Mouse (Mus musculus): ENCODE measurements around the gene Rin2. TPM values are rescaled to one million over a fixed set of nuclear protein-coding genes. Genes with fewer than 3 reads are reported as not detected.

The Rin2 gene
- total and polyA plus RNA-seq, 3 experiments = 0.05 to 0.10 (median 0.08) TPM

- Histone ChIP-seq H3K4me1 (ENCODE audit: control insufficient read depth in 1 of 2, insufficient read depth in 2 of 2) (no peaks in the 10 kb centered on the region), H3K27me3 (replicated peaks) (no peaks in the 10 kb centered on the region), H3K4me2 (ENCODE audit: insufficient read depth, low read depth, poor library complexity, severe bottlenecking) (no peak overlapping the region), H3K27ac (ENCODE audit: insufficient read depth, low read depth) (no peak overlapping the region), H3K9me3 (replicated peaks; ENCODE audit: low read length) (no peaks in the 10 kb centered on the region), H3K79me2 (replicated peaks; ENCODE audit: control insufficient read depth, extremely low read depth, insufficient read depth, poor library complexity, severe bottlenecking) (no peaks in the 10 kb centered on the region), H3K4me3 (replicated peaks in 1 of 3; ENCODE audit: low read depth in 2 of 3, low read length in 2 of 3, poor library complexity in 1 of 3) (no peak overlapping the region), H3K36me3 (replicated peaks in 1 of 2; ENCODE audit: control insufficient read depth in 1 of 2, insufficient read depth in 1 of 2, low read length in 1 of 2) (no peaks in the 10 kb centered on the region), H3K9ac (ENCODE audit: insufficient read depth, low read depth) (no peak overlapping the region)
- no peak for DNase-seq (ENCODE audit: extremely low read depth)
- TF ChIP-seq SMC3 (IDR thresholded peaks at IDR 0.05; ENCODE audit: low read depth, low read length) = no peak
- TF ChIP-seq MAZ (IDR thresholded peaks at IDR 0.05; ENCODE audit: low read depth, low read length) = no peak
- TF ChIP-seq JUN (IDR thresholded peaks at IDR 0.05; ENCODE audit: insufficient read depth, low read depth, low read length) = no peak
- TF ChIP-seq TBP (conservative IDR thresholded peaks at IDR 0.05; ENCODE audit: low read depth, low read length) = no peak
- no peak for TF ChIP-seq NRF1 (IDR thresholded peaks at IDR 0.05; ENCODE audit: low read depth, low read length)
- no peak for TF ChIP-seq SIN3A (IDR thresholded peaks at IDR 0.05; ENCODE audit: low read length)
- in situ Hi-C loops (cut with MboI; ENCODE audit: low pct_ligation_motif_present, low pct_unique_long_range_greater_than_20kb, low sequenced_read_pairs) = no loop called here
- dilution Hi-C loops (cut with MboI; ENCODE audit: extremely low pct_ligation_motif_present, extremely low pct_unique_long_range_greater_than_20kb, low sequenced_read_pairs) = no loop called here
Measured at GRCm38 (mm10) chr2:145761436-145761835, 86.4 kb downstream of the Rin2 start.

GRCm38 (mm10) chr2:145769964-145770363 lies 94.9 kb downstream of the Rin2 start:
- Histone ChIP-seq H3K9me3 (replicated peaks; ENCODE audit: low read length) (no peaks in the 10 kb centered on the region), H3K9ac (ENCODE audit: insufficient read depth, low read depth) (no peak overlapping the region), H3K4me1 (ENCODE audit: control insufficient read depth in 1 of 2, insufficient read depth in 2 of 2) (no peaks in the 10 kb centered on the region), H3K27ac (ENCODE audit: insufficient read depth, low read depth) (no peak overlapping the region), H3K36me3 (replicated peaks in 1 of 2; ENCODE audit: control insufficient read depth in 1 of 2, insufficient read depth in 1 of 2, low read length in 1 of 2) (no peaks in the 10 kb centered on the region), H3K4me2 (ENCODE audit: insufficient read depth, low read depth, poor library complexity, severe bottlenecking) (no peak overlapping the region), H3K79me2 (replicated peaks; ENCODE audit: control insufficient read depth, extremely low read depth, insufficient read depth, poor library complexity, severe bottlenecking) (no peaks in the 10 kb centered on the region), H3K4me3 (replicated peaks in 1 of 3; ENCODE audit: low read depth in 2 of 3, low read length in 2 of 3, poor library complexity in 1 of 3) (no peak overlapping the region), H3K27me3 (replicated peaks) (no peaks in the 10 kb centered on the region)
- dilution Hi-C loops (cut with MboI; ENCODE audit: extremely low pct_ligation_motif_present, extremely low pct_unique_long_range_greater_than_20kb, low sequenced_read_pairs) (no loop called here), in situ Hi-C loops (cut with MboI; ENCODE audit: low pct_ligation_motif_present, low pct_unique_long_range_greater_than_20kb, low sequenced_read_pairs) (no loop called here)
- no peak for DNase-seq (ENCODE audit: extremely low read depth)
- no peak for TF ChIP-seq USF1 (IDR thresholded peaks at IDR 0.05; ENCODE audit: low read depth, low read length)
- TF ChIP-seq KAT2A (IDR thresholded peaks at IDR 0.05; ENCODE audit: insufficient replicate concordance, low read length) = no peak
- no peak for TF ChIP-seq JUN (IDR thresholded peaks at IDR 0.05; ENCODE audit: insufficient read depth, low read depth, low read length)
- TF ChIP-seq POLR2A (IDR thresholded peaks at IDR 0.05; ENCODE audit: low read depth, low read length) = no peak
- no peak for TF ChIP-seq TCF12 (IDR thresholded peaks at IDR 0.05; ENCODE audit: low read depth, low read length)
- no peak for TF ChIP-seq MAFK (IDR thresholded peaks at IDR 0.05; ENCODE audit: insufficient replicate concordance, low read length)
- no peak for TF ChIP-seq ZNF384 (IDR thresholded peaks at IDR 0.05; ENCODE audit: low read depth, low read length)
- no peak for TF ChIP-seq ZC3H11A (IDR thresholded peaks at IDR 0.05; ENCODE audit: low read depth, low read length)
- TF ChIP-seq BHLHE40 (IDR thresholded peaks at IDR 0.05; ENCODE audit: low read depth, low read length) = no peak
- TF ChIP-seq MEF2A (IDR thresholded peaks at IDR 0.05; ENCODE audit: borderline replicate concordance, low read depth, low read length) = no peak
- no peak for TF ChIP-seq RAD21 (IDR thresholded peaks at IDR 0.05; ENCODE audit: low read depth, low read length)
- TF ChIP-seq JUND (conservative IDR thresholded peaks at IDR 0.05; ENCODE audit: low read depth, low read length) = no peak
- TF ChIP-seq IRF4 (IDR thresholded peaks at IDR 0.05; ENCODE audit: low read depth, low read length) = no peak
- TF ChIP-seq USF2 (conservative IDR thresholded peaks at IDR 0.05; ENCODE audit: low read depth, low read length) = no peak
